Mouse (Mus musculus): ENCODE measurements around the gene Shc1. TPM values are rescaled to one million over a fixed set of nuclear protein-coding genes. Genes with fewer than 3 reads are reported as not detected.

Shc1 gene
- 18.2 and 18.6 TPM in 2 replicates for polyA plus RNA-seq (2012; rRNA removed)

- peak; percentile 97 to 98 for DNase-seq (ENCODE audit: extremely low spot score in 1 of 2, low spot score in 1 of 2)
These were observed at the start of gene Shc1, which contains the start of gene Cks1b for GRCm38 (mm10) chr3:89418170-89418860. Gene Shc1 (plus strand): TSS chr3:89418443. Gene Cks1b (minus strand): TSS chr3:89418383.

- DNase-seq (ENCODE audit: extremely low spot score in 1 of 2, low spot score in 1 of 2), result no peak
These were observed 44.5 kb upstream of the Shc1 start for GRCm38 (mm10) chr3:89373581-89374231.

- no peak for DNase-seq (ENCODE audit: extremely low spot score in 1 of 2, low spot score in 1 of 2)
These were observed 40.4 kb upstream of the Shc1 start for GRCm38 (mm10) chr3:89377831-89378230.

- DNase-seq (ENCODE audit: extremely low spot score in 1 of 2, low spot score in 1 of 2), result peak in 1 of 2 experiments; percentile 77
These were observed 39.7 kb upstream of the Shc1 start for GRCm38 (mm10) chr3:89378394-89379067.

- DNase-seq (ENCODE audit: extremely low spot score in 1 of 2, low spot score in 1 of 2), result no peak
These were observed 38.7 kb upstream of the Shc1 start for GRCm38 (mm10) chr3:89379388-89380131.

- DNase-seq (ENCODE audit: extremely low spot score in 1 of 2, low spot score in 1 of 2), result no peak
These were observed 38.0 kb upstream of the Shc1 start for GRCm38 (mm10) chr3:89380291-89380690.

GRCm38 (mm10) chr3:89380711-89381110 lies 37.5 kb upstream of the Shc1 start:
- no peak for DNase-seq (ENCODE audit: extremely low spot score in 1 of 2, low spot score in 1 of 2)

- no peak for DNase-seq (ENCODE audit: extremely low spot score in 1 of 2, low spot score in 1 of 2)
These were observed 37.0 kb upstream of the Shc1 start for GRCm38 (mm10) chr3:89381233-89381632.

GRCm38 (mm10) chr3:89382033-89382882 lies 36.0 kb upstream of the Shc1 start:
- no peak for DNase-seq (ENCODE audit: extremely low spot score in 1 of 2, low spot score in 1 of 2)

- no peak for DNase-seq (ENCODE audit: extremely low spot score in 1 of 2, low spot score in 1 of 2)
These were observed 35.3 kb upstream of the Shc1 start for GRCm38 (mm10) chr3:89382950-89383349.

- no peak for DNase-seq (ENCODE audit: extremely low spot score in 1 of 2, low spot score in 1 of 2)
These were observed 34.5 kb upstream of the Shc1 start for GRCm38 (mm10) chr3:89383651-89384255.

GRCm38 (mm10) chr3:89384331-89385076 lies 33.7 kb upstream of the Shc1 start:
- no peak for DNase-seq (ENCODE audit: extremely low spot score in 1 of 2, low spot score in 1 of 2)

GRCm38 (mm10) chr3:89385451-89385850 lies 32.8 kb upstream of the Shc1 start:
- no peak for DNase-seq (ENCODE audit: extremely low spot score in 1 of 2, low spot score in 1 of 2)

- DNase-seq (ENCODE audit: extremely low spot score in 1 of 2, low spot score in 1 of 2), result no peak
These were observed 31.5 kb upstream of the Shc1 start for GRCm38 (mm10) chr3:89386438-89387420.

GRCm38 (mm10) chr3:89387632-89388031 lies 30.6 kb upstream of the Shc1 start:
- DNase-seq (ENCODE audit: extremely low spot score in 1 of 2, low spot score in 1 of 2), result no peak

- DNase-seq (ENCODE audit: extremely low spot score in 1 of 2, low spot score in 1 of 2), result no peak
These were observed 29.9 kb upstream of the Shc1 start for GRCm38 (mm10) chr3:89388134-89388881.

Measured in frontal cortex, adult 2 months (tissue).